Mouse (Mus musculus): Measurements from ENCODE around the gene Med13l.

DNA sequence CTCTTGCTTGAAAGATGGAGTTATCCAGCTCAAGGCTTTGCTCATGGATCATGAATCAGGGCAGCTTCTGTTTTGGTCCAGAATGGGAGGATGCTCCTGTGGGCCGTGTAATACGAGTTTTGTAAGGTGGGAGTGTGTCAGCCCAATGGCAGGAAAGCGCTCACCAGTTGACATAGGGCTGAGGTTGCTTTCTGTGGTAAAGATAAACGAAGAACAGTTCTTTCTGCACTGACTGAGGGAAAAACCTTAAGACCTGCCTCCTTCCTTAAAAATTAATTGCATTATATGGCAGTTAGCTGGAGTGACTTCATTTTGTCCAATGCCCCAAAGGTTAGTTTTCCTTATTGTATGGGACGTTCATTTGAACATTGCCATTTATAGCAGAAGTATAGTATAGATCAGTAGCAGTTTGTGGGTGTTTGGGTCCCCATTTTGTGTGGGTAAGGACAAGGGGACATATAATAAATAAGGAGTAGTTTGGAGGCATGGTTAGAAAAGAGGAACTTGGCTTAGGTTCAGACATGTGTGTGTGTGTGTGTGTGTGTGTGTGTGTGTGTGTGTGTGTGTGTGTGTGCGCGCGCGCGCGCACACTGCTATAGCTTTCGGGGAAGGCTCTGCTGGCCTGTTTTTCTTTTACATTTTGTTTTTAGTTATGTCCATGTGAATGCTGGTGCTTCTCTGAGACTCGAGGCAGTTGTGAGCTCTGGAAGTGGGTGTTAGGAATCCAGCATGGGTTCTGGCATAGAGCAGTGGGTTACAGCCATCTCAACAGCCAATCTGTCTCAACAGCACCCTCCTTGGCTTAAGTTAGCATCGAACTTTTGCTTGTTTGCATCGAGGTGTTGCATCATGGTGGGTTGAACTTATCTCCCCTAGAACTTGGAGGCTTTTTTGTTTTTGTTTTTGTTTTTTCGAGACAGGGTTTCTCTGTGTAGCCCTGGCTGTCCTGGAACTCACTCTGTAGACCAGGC lies 76.2 kb downstream of the Med13l start:
- TF ChIP-seq CTCF (IDR thresholded peaks at IDR 0.05; ENCODE audit: low read depth, low read length), result no peak
- TF ChIP-seq POLR2A (IDR thresholded peaks at IDR 0.05; ENCODE audit: extremely low read depth, insufficient read depth, low read length), result no peak

Measured in liver, adult 2 months (tissue).